Mouse (Mus musculus) left cerebral cortex, postnatal 4 days (tissue): ENCODE results near the gene Olfr1164. TPM values are rescaled to one million over a fixed set of nuclear protein-coding genes. Genes with fewer than 3 reads are reported as not detected.

Experiments used
- DNase-seq: peaks from one replicate; pipeline ENCODE4 v3.0.0-alpha.2; 2022
- intact Hi-C: fragments of 180-260 bp; cut with DNase I; formaldehyde crosslinking; loops from one replicate; pipeline ENCODE4 v1.15.1; 2025
- total RNA-seq, 2 experiments: library from RNA; stranded (reverse); gene quantifications; 2 replicates each; pipeline ENCODE4 v1.2.3; 2021

Olfr1164 gene
- not detected for total RNA-seq

DNA sequence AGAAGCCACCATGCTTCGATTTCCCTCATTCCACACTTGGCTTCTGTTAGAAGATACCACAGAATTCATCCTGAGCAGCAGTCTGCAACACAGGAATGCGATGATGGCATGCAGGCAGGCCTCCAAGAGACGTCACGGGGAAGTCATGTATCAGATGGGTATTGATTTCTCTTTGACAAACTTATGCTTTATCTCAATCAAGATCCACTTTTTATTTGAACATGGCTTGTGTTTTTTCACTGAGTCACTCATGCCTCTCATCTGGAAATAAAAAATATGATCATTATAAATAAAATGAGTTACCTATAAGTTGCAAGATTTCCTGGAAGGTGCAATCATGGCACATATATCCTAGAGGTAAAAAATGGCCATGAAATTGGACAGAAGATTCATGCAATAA lies at the start of gene Olfr1164:
Olfr1164 (minus strand) TSS at position 101 of the 400 bp plus-strand sequence.
- intact Hi-C loops, result no loop called here
- no peak for DNase-seq

GRCm38 (mm10) chr2:88128172-88128571 lies 34.4 kb upstream of the Olfr1164 start, which contains the start of gene Olfr1166:
Gene Olfr1166 (minus strand): TSS chr2:88128272.
- intact Hi-C loops, result no loop called here

GRCm38 (mm10) chr2:88071730-88072129 lies 22.0 kb downstream of the Olfr1164 start, which contains the start of gene Olfr1163:
Gene Olfr1163 (minus strand): TSS chr2:88071830.
- no peak for DNase-seq
- intact Hi-C loops, result no loop called here

More at GRCm38 (mm10) chr2:88128172-88128571, 34.4 kb upstream of the Olfr1164 start, which contains the start of gene Olfr1166:
- DNase-seq, result no peak

DNA sequence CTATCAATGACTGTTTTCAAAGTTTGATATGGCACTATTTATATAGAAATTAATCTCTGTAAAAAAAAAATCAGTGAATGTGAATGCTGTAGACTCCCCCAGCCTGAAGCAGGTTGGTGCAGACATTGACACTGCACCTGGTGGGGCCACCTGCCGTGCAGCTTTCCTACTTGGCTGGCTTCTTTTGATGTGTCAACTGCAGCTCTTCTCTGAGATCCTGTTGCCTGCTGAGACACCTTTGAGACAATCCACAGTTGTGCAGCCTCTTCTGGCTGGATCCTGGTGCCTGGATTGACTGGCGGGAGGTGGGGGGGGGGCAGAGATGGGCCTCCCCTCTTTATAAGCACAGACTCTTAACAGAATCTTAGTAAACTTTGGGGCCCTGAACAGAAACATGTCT lies 30.2 kb downstream of the Olfr1164 start:
- intact Hi-C loops, result no loop called here
- no peak for DNase-seq

DNA sequence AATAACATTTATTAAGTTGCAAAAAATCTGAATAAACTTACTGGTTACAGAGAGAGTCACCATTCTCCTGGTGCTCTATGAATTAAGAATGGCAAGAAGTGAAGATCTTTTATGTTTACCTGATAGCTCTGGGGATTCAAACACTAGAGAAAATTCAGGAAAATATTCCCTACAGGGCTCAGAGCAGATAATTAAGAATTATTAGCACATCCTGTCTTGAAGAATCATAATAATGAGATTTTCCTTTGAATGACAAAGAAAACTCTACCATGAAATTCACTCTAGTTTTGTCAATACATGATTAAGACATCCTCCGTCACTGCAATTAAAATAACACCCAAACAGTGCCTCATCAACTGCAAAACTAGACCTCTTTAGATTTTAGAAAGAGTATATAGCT lies 42.7 kb downstream of the Olfr1164 start, which contains the start of gene Olfr1162:
Olfr1162 (minus strand) TSS at position 101 of the 400 bp plus-strand sequence.
- no peak for DNase-seq
- intact Hi-C loops, result no loop called here

Other genes with a start within 250 kb of the Olfr1164 start
- not detected for gene Olfr1150-ps1, start 250.0 kb downstream of the Olfr1164 start, total RNA-seq
- not detected for gene Olfr1151, start 238.1 kb downstream of the Olfr1164 start, total RNA-seq
- gene Olfr1152, start 227.5 kb downstream of the Olfr1164 start, total RNA-seq, result not detected
- gene Olfr1153, start 199.0 kb downstream of the Olfr1164 start, total RNA-seq, result not detected
- not detected for gene Olfr1154, start 188.8 kb downstream of the Olfr1164 start, total RNA-seq
- not detected for gene Olfr1155, start 148.8 kb downstream of the Olfr1164 start, total RNA-seq
- gene Olfr1156, start 140.9 kb downstream of the Olfr1164 start, total RNA-seq, result under 1 TPM in 1 of 2 experiments, not detected in 1; 0.14 TPM
- not detected for gene Olfr1157, start 125.7 kb downstream of the Olfr1164 start, total RNA-seq
- gene Olfr74, start 119.3 kb downstream of the Olfr1164 start, total RNA-seq, result not detected
- not detected for gene Olfr1158, start 103.9 kb downstream of the Olfr1164 start, total RNA-seq
- gene Olfr1160, start 85.7 kb downstream of the Olfr1164 start, total RNA-seq, result not detected
- not detected for gene Olfr1161, start 71.2 kb downstream of the Olfr1164 start, total RNA-seq
- gene Olfr73, start 56.3 kb downstream of the Olfr1164 start, total RNA-seq, result not detected
- not detected for gene Olfr1162, start 42.8 kb downstream of the Olfr1164 start, total RNA-seq
- gene Olfr1163, start 22.1 kb downstream of the Olfr1164 start, total RNA-seq, result not detected
- not detected for gene Olfr1166, start 34.3 kb upstream of the Olfr1164 start, total RNA-seq
- not detected for gene Olfr1167, start 61.2 kb upstream of the Olfr1164 start, total RNA-seq
- gene Olfr1168, start 87.9 kb upstream of the Olfr1164 start, total RNA-seq, result not detected
- not detected for gene Olfr1170, start 134.4 kb upstream of the Olfr1164 start, total RNA-seq
- gene Olfr1173, start 185.9 kb upstream of the Olfr1164 start, total RNA-seq, result under 1 TPM in 1 of 2 experiments, not detected in 1; 0.08 TPM
- gene Olfr1174-ps, start 221.2 kb upstream of the Olfr1164 start, total RNA-seq, result not detected
- not detected for gene Olfr1175-ps, start 233.2 kb upstream of the Olfr1164 start, total RNA-seq
- gene Olfr1176, start 242.8 kb upstream of the Olfr1164 start, total RNA-seq, result not detected